Mouse (Mus musculus) thymus, postnatal 25 days (tissue): ENCODE measurements around the gene Tob1.
A peak's percentile ranks its signal among the peaks of the same experiment; 100 is the strongest.

Experiments used
- DNase-seq: peaks from one replicate; pipeline ENCODE4 v3.0.0; 2022

Tob1 gene

DNA sequence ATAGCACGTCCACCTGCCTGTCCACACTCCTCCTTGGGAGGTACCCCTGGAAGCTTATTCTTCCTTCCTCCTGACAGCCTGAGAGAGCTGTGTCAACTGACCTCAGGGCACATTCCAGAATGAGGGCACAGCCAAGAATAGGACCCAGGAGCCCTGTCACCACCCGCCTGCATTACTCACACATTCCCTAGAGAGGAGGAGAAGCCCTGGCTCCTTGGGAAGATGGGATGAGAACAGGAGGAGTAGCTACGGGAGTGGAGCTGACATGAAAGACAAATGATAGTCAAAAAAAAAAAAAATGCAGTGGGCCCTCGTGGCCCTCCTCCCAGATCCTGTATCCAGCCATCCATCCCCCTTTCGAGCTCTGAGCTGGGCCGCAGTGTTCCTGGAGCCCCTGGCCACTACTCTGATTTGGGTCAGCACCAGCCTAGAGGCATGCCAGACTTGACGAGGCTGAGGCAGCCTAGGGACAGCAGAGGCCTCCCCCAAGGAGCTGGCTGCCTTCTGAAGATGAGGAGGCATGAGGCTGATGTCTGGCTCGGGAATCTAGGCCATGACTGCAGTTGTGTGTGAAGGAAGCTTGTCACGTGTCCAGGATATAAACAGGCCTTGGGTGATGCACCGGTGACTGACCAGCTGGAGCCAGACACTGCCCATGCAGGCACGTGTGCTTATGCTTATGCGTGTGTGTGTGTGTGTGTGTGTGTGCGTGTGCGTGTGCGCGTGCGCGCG is 20.7 kb downstream of the Tob1 start:
- no peak for DNase-seq

DNA sequence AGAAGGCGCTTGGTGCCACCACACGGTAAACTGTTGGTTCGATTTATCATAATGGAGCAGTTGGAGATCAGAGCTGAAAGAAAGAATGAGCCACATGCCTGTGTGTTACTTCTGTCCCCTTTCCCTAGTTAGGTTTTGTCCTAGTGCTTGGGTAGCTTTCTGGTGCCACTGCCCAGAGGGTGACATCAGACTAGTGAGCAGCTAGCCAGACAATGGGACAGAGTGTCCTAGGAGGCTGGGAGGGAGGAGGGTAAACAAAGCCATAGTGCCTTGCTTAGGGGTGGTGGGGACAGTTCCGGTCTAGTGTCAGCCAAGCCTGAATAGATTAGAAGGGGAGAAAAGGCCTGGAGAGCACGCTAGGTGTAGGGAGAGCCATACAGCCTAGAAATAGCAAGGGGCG is 22.2 kb downstream of the Tob1 start:
- no peak for DNase-seq

DNA sequence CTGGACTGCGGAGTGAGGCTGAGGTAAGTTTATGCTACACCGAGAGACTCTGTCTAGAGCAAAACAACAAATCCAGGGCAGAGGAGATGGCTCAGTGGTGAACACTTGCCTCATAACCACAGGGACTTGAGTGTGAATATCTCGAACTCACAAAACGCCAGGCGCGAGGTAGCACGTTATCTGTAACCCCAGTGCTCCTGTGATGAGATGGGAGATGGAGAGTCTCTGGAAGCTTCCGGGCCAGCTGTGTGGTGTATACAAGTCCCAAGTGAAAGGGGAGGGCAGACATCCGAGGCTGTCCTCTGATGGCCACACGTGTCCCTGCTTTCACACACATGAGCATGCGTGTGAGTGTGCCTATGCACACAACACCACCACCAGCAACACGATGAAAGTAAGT is 23.1 kb downstream of the Tob1 start:
- DNase-seq, result no peak

DNA sequence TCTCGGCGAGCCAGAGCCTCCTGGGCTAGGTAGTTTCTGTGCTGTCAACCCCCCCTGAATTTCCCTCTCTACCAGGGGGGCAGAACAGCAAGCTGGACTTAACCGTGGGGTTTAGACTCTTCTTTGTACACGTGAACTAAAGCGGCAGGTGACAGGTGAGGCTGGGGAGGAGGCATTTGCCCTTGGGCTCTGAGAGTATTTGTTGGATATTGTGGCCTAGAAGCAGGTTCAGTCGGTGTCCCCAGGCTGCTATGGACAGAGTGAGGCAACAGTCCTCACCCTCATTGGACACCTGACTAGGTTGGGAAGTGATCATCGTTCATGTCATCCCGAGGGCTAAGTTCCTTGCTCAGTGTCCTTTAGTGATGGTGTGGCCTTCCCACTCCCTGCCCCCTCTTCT is 23.6 kb downstream of the Tob1 start:
- no peak for DNase-seq

DNA sequence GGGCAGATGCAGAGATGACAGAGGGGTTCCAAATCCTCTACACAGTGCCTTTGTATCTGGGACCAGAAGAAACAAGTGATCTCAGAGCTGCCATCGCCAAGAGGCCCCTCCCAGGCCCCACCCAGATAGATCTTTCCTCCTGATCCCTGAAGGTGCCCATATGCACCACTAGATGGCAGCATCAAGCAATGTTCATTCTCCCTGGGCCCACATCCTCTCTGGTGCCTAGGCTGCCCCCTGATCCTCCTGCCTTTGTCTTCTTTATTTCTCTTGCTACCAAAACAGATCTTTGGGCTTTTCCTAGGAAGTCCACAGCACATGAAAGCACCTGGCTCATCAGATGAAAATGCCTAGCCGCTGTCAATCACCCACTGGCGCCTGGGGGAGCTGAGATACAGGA is 24.8 kb downstream of the Tob1 start:
- peak; percentile 58 for DNase-seq

DNA sequence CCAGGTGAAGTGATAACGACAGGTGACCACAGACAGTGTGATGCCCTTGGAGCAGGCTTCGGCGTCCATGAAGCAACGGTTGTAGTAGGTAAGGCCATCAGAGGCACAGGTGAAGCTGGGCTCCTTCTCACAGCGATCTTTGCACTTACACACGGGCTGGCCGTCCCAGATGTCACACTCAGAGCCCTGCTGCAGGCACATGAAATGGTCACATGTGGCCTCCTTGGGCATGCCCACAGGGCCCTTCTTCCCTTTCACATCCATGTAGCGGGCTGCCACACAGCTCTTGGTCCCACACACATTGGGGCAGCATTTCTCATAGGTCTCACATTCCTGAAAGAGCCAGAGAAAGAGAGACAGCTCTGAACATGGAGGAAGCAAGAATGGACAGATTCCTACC is 27.5 kb downstream of the Tob1 start:
- no peak for DNase-seq

DNA sequence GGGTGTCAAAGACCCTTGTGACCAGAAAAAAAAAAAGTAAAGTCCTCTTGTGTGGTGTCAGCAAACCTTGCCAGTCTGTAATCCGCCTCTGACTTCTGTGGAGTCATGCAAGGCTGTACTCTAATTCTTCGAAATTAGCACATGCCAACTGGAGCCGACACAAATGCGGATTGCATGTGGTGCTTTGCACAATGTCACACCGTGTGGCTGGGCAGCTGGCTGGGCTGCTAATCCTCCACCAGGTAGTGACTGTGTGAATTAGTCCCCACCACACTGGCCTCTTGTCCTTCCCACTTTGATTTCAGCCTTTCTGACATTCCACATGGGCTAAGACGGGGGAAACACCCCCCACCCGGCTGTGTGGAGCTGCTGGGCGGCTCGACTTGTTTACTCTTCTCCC is 28.5 kb downstream of the Tob1 start:
- DNase-seq, result no peak

DNA sequence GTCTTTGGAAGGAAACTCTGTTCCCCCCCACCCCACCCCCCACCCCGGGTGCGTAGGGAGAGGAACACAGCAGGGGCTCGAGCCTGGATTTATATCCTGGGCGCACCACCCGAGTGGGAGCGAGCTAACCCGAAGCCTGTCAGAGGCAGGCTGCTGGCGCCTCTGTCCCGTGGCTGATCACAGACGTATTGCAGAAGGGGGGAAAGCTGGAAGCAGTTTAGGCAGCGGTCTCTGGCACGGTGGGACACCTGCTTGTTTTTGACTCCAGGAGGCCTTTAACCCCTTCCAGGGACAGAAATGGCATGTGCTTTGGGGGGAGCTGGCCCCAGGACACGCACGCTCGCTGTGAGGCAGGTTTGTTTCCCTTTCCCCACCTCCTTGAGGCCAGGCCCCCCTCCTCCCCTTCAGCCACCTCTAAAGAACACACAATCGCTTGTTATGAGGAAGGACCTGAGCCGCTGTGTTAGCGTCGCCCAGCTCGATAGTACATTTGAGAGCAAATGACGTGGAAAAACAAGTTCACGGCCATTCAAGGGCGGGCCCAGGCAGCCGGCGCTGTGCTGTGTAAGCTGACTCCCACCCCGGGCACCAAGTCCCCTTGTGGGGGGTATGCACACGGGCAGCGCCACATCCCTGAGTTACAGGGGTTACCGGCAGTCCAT is 31.6 kb downstream of the Tob1 start:
- peak; percentile 6 for DNase-seq

DNA sequence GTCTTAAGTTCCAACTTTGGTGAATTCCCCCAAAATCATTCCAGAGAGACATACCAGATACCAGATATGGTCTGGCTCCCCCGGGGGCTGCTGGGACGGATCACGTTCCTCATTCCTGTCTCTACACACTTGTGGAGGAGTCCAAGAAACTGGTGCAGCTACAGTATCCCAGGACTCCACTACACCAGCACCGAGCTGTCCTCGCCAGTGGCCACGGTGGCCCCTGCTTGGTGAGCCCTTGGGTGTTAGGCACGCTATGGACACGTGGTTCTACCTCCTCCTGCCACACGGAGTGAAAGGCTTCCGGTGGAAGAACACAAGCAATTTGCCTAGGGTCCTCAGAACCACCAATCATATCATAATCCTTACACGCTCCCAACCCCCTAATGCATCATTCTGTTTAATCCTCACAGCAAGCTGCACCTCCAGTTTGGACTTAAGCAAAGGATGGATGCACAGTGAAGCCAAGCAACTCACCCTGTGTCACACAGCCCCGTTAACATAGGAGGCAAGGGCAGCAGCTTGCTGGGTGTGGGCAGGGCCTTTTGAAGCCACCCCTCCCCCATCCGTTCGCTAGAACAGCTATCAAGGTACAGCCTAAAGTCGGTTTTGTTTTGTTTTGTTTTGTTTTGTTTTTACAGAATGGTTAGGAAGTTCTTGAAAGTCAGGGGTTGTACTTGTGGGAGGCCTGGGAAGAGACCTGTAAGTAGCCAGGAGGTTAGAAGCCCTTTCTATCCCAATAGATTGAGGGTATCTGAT is 32.3 kb downstream of the Tob1 start:
- peak; percentile 10 for DNase-seq

DNA sequence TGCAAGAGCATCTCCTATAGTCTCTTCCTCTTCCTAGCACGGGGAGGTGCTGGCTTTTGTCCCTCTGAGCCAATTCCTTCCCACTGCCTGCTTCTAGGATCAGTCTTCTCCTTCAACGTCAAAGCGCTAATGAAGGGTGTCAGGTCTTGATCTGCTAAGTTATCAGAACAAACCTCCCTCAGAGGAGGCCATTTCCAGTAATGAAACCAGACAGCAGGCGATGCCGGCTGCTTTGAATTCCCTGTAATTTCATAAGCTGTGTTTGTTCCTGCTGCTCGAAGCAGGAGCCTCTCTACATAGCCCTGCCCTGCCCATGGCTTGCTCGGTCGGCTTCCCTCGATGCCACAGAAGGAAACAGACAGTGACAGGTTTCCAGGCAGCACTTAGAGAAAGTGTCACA is 33.1 kb downstream of the Tob1 start:
- no peak for DNase-seq

DNA sequence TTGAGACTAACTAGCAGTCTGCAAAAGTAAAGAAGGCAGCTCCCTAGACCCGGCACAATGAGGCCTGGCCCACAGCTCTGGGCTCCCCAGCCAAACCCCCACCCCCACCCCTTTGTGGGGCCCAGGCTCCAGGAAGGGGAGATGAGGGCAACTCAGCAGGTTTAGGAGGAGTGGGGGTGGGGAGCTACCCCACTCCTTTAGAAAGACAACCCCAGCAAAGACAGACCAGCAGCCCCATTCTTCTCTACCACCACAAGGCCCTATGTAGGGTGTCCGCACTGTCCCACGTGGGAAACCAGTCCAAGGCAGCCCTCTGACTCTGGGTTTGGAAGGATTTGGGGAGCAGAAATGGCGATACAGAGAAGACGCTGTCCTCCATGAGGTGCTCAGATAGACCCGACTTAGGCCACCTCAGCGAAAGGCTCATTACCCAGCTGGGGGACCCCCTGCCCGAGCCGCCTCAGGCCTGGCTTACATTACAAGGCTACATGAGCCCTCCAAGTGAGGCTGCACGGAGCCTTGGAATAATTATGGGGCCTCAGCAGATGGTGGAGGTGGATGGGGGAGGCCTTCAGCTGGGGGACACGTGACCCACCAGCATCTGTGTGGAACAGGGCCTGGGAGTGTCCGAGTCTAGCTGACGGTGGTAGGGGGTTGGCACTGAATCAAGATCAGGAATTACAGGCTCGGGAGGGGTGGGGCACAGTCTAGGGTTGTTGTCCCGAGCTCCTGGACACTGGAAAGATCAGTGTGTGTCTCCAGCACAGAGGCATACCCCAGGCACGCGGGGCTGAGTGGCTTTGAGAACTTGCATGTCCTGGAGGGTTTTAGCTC is 34.9 kb downstream of the Tob1 start, which contains the start of gene Wfikkn2:
Gene Wfikkn2, minus strand, starts transcription at position 51 of the 834 bp plus-strand sequence.
- DNase-seq, result no peak

DNA sequence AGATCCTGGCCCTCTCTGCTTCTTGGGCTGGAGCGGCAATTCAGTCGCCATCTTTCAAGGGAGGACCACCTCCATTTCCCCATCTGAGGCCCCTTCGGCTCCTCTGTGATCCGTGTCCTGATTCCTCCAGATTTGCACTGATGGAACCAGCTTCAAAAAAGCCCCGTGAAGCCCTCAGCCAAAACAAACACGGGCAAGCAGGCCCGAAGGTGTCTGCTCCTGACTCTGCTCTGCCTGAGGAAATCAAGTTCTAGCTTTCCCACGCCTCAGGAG is 35.5 kb downstream of the Tob1 start:
- DNase-seq, result no peak

DNA sequence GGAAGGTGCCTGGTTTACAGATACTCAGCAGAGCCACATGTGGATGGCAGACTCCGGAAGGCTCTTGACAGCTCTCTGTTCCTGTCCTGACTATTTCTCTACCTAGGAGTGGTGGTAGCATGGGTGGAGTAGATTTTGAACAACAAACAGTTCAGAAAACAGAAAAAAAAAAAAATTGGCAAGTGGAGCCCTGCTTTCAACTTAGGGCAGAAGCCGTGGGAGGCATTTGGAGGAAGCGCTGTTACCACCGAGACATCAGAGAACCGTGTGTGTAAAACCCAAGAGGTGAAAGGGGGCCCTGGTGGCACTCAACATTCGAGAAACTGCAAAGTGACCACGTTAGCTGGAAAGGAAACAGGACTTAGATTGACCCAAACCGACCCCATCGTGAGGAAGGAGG is 41.9 kb downstream of the Tob1 start:
- no peak for DNase-seq

DNA sequence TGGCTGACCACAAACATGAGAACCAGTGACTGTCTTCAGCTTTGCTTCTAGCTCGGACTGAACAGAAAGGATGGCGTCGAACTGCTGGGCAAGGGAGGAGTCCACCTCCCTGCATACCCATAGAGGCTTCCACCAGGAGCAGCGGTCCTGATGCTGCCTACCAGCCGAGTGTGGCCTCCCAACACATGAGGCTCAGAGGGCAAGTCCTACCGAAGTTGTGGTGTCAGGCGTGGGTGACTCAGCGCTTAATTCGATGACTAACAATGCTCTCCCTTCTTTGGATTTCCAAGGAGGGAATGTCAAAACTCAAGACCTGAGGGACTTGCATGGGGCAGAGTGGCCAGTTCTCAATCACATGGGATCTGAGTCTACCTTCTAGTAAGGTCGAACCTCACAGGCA is 42.4 kb downstream of the Tob1 start:
- DNase-seq, result no peak

DNA sequence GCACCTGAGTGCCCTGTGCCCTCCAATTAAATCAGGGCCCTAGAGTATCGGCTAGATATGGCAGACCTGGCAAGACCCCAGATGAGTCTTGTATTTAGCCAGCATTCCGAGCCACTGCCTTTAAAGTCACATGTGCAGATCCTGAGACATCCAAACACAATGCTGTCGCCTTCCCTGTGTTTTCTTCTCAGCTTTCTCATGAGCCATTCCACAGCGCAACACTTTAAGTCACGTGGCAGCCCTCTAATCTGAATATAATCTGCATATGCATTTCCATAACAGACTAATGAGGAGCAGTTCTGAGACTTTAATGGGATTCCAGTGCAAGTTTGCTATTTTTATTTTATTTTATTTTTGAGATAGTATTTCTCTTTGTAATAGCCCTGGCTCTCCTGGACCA is 44.5 kb downstream of the Tob1 start:
- DNase-seq, result no peak

DNA sequence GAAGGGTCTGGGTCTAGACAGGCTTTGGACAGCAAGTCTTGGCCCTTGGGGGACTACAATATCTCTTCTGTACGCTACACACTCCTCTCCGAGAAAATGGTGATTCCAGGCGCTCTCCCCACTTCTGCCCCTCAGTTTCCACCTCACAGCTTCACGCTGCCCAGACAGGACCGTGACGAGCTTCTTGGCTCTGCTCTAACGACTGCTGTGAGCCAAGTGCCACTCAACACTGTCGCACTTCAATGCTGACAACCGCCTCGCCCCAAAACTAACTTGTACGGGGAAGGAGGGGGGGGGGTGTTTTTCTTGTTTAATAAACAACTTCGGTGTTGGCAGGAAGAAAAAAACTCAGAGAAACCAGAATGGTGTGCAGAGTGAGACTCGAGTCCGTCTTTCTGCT is 46.7 kb downstream of the Tob1 start:
- no peak for DNase-seq

DNA sequence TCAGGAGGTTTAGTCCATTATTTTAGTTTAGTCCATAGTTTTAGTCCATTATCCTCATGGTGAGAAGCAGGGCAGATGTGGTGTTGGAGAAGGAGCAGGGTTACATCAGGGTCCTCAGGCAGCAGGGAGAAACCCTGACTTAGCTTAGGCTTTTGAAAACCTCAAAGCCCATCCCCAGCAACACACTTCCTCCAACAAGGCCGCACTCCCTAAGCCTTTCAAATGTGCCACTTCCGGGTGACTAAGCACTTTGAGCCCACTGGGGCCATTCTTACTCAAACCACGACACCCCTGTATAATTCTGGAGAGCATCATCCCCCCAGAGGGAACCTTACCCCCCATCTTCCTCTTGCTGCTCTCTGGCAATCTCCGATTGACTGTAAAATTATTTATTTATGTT is 48.6 kb downstream of the Tob1 start:
- DNase-seq, result peak; percentile 20

DNA sequence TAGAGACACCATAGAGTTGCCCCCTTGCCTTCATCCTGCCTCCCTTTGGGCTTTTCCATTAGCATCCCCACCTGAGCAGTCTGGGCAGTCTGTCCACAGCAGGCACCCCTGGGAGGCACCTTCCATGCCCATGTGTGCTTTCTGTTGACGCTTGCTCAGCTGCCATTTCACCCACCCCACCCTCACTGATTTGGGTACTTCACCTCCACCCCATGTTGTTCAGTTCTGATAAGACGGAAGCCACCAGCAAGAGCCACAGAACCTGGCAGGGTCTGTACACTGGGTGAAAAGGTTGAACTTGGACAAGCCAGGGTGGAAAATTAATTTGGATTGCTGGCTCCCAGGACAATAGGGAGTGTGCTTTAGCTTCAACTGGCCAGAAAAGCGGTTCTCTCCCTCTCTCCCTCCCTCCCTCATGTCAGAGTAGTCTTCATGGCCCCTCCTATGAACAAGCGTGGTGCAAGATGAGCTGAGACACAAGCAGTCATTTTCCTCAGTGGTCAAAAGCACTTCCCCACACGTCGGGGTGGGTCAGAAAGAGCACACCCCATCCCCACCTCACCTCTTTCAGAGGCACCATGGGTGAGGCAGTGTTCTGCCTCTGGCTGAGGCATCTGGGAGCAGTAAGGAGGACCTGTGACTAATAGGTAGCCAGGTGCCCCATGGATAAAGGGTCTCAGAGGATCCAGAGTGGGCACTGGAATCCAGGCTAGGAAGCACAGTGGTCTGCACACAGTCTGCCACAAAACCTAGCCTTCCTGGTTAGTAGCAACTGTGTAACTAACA is 50.5 kb downstream of the Tob1 start:
- DNase-seq, result no peak
